In genomic region chr10:116334120-116334519, GRCm38 (mm10) we compare ENCODE assay signal across 22 mouse cellular contexts. TPM values are rescaled to one million over a fixed set of nuclear protein-coding genes. Genes with fewer than 3 reads are reported as not detected.
DNase-seq lines count a peak whose midpoint lies in the region; ATAC-seq lines count a peak whose summit lies in the region.
"Had no signal": no experiment of that assay in that cellular context is flagged by ENCODE, and none has a peak within 500 bp of the region (broad histone marks: within the 10 kb centered on the region; RNA-seq: fewer than 3 reads in every experiment).

No protein-coding gene starts in this region.

- no peaks in the 10 kb centered on the region; the same call in 1 of the 2 replicates for H3K4me1 ChIP-seq in heart, embryonic 11.5 days (ENCODE audit: control insufficient read depth, insufficient read depth, low read length)
- peaks cover 6% of the 10 kb centered on the region for H3K4me1 ChIP-seq in kidney, embryonic 15.5 days
- 0 out of 2 replicates have a peak, but pooled peaks cover 2% of the 10 kb centered on the region for H3K4me1 ChIP-seq in midbrain, embryonic 11.5 days (ENCODE audit: control insufficient read depth, insufficient read depth, low read length)
- H3K4me1 ChIP-seq in midbrain, embryonic 10.5 days: peaks cover 17% of the 10 kb centered on the region
- H3K4me1 ChIP-seq: hindbrain, embryonic 12.5 days had no signal

- ATAC-seq in heart, embryonic 11.5 days (replicated peaks; ENCODE audit: insufficient number of reproducible peaks, low FRiP score, low TSS enrichment): no peak
- peak; percentile 40 for ATAC-seq in kidney, embryonic 15.5 days (replicated peaks; ENCODE audit: low FRiP score)
- ATAC-seq in midbrain, embryonic 11.5 days (ENCODE audit: low FRiP score): no peak
- ATAC-seq: activated CD4-positive, CD25-positive, alpha-beta regulatory T cell, adult 4 months; forebrain, embryonic 14.5 days; forebrain, postnatal 0 days had no signal

- H3K27ac ChIP-seq in heart, embryonic 11.5 days (ENCODE audit: low read depth, low read length): no peak overlapping the region
- no peak overlapping the region for H3K27ac ChIP-seq in kidney, embryonic 15.5 days
- H3K27ac ChIP-seq in midbrain, embryonic 11.5 days (ENCODE audit: low read depth, low read length): no peak overlapping the region
- H3K27ac ChIP-seq in midbrain, embryonic 10.5 days (replicated peaks): no peak overlapping the region
- H3K27ac ChIP-seq: gastrocnemius, adult 2 months; heart, embryonic 13.5 days; hindbrain, embryonic 12.5 days had no signal

- H3K4me2 ChIP-seq in heart, embryonic 11.5 days: no peak overlapping the region
- no peak overlapping the region for H3K4me2 ChIP-seq in kidney, embryonic 15.5 days
- H3K4me2 ChIP-seq in midbrain, embryonic 11.5 days: no peak overlapping the region
- H3K4me2 ChIP-seq: heart, embryonic 13.5 days; hindbrain, embryonic 12.5 days had no signal

- H3K36me3 ChIP-seq in heart, embryonic 11.5 days (ENCODE audit: control insufficient read depth, insufficient read depth, low read length): no peaks in the 10 kb centered on the region
- H3K36me3 ChIP-seq in kidney, embryonic 15.5 days: no peaks in the 10 kb centered on the region
- no peaks in the 10 kb centered on the region for H3K36me3 ChIP-seq in midbrain, embryonic 11.5 days (ENCODE audit: control insufficient read depth, insufficient read depth, low read length)
- H3K36me3 ChIP-seq in midbrain, embryonic 10.5 days: no peaks in the 10 kb centered on the region
- H3K36me3 ChIP-seq: hindbrain, embryonic 12.5 days had no signal

- no peak overlapping the region for H3K4me3 ChIP-seq in heart, embryonic 11.5 days (ENCODE audit: low read depth, low read length)
- no peak overlapping the region for H3K4me3 ChIP-seq in kidney, embryonic 15.5 days (replicated peaks)
- H3K4me3 ChIP-seq in midbrain, embryonic 11.5 days (ENCODE audit: low read depth, low read length): no peak overlapping the region
- H3K4me3 ChIP-seq in midbrain, embryonic 10.5 days: no peak overlapping the region
- H3K4me3 ChIP-seq: gastrocnemius, adult 2 months; heart, embryonic 13.5 days; hindbrain, embryonic 12.5 days had no signal

- WGBS in heart, embryonic 11.5 days (ENCODE audit: insufficient replicate concordance): 89% methylated on average over 7 of the region's 7 CpGs
- 88% methylated on average over 7 of the region's 7 CpGs for WGBS in kidney, embryonic 15.5 days
- WGBS in midbrain, embryonic 11.5 days: 92% methylated on average over 7 of the region's 7 CpGs
- 92% methylated on average over 7 of the region's 7 CpGs for WGBS in midbrain, embryonic 10.5 days

- H3K27me3 ChIP-seq in heart, embryonic 11.5 days (ENCODE audit: control insufficient read depth, insufficient read depth, low read length): no peaks in the 10 kb centered on the region
- H3K27me3 ChIP-seq in kidney, embryonic 15.5 days: no peaks in the 10 kb centered on the region
- no peaks in the 10 kb centered on the region for H3K27me3 ChIP-seq in midbrain, embryonic 11.5 days (ENCODE audit: control insufficient read depth, insufficient read depth, low read length)
- H3K27me3 ChIP-seq in midbrain, embryonic 10.5 days (ENCODE audit: low read depth, poor library complexity, severe bottlenecking): peaks cover 13% of the 10 kb centered on the region
- H3K27me3 ChIP-seq: heart, embryonic 13.5 days; hindbrain, embryonic 12.5 days had no signal

- DNase-seq in heart, adult 11 months: peak; percentile 53
- DNase-seq in kidney, adult 18-20 months: no peak
- peak; percentile 72 for DNase-seq in midbrain, embryonic 11.5 days (ENCODE audit: low spot score, missing footprints)
- no peak for DNase-seq in midbrain, embryonic 10.5 days (ENCODE audit: low spot score)
- peak; percentile 23 for DNase-seq in brain, adult 2 months (ENCODE audit: low read depth, low spot score)
- DNase-seq: adrenal gland, adult 8-10 months; adrenal gland, postnatal 25 days; cerebellum, adult 18-20 months; cerebellum, adult 9-10 months; cerebellum, postnatal 14 days; forebrain, postnatal 0 days; gastrocnemius, adult 2 months; gastrocnemius, postnatal 14 days; heart, adult 18-20 months; heart, postnatal 14 days; heart, postnatal 4 days had no signal

- no peak overlapping the region for H3K9ac ChIP-seq in heart, embryonic 11.5 days (ENCODE audit: low read depth, low read length)
- H3K9ac ChIP-seq in kidney, embryonic 15.5 days: no peak overlapping the region
- H3K9ac ChIP-seq in midbrain, embryonic 11.5 days (ENCODE audit: low read length): no peak overlapping the region
- H3K9ac ChIP-seq: forebrain, postnatal 0 days; heart, embryonic 13.5 days; hindbrain, embryonic 12.5 days had no signal

- no peaks in the 10 kb centered on the region for H3K9me3 ChIP-seq in heart, embryonic 11.5 days (replicated peaks; ENCODE audit: control insufficient read depth, low read length)
- no peaks in the 10 kb centered on the region for H3K9me3 ChIP-seq in kidney, embryonic 15.5 days (replicated peaks)
- H3K9me3 ChIP-seq in midbrain, embryonic 11.5 days (ENCODE audit: control insufficient read depth, low read length): no peaks in the 10 kb centered on the region
- no peaks in the 10 kb centered on the region for H3K9me3 ChIP-seq in midbrain, embryonic 10.5 days (replicated peaks)
- H3K9me3 ChIP-seq: heart, embryonic 13.5 days; hindbrain, embryonic 12.5 days had no signal

RNA-seq across cellular contexts. Expression of gene Ptprb, which starts 58.8 kb away (rescaled TPM):
- polyA plus RNA-seq in heart, embryonic 11.5 days (2014; fragmentation: Nextera tagmentation; extraction: Ambion mirVana): 8.3 and 9.1 TPM in 2 replicates
- polyA plus RNA-seq in kidney, embryonic 15.5 days (2015; fragmentation: Nextera tagmentation; extraction: Ambion mirVana): 7.2 and 7.4 TPM in 2 replicates
- 2.9 and 3.1 TPM in 2 replicates for polyA plus RNA-seq in midbrain, embryonic 11.5 days (2014; fragmentation: Nextera tagmentation; extraction: Ambion mirVana)
- 2.0 and 2.8 TPM in 2 replicates for polyA plus RNA-seq in midbrain, embryonic 10.5 days (2016; fragmentation: Nextera tagmentation; extraction: Ambion mirVana)

Comparison
In these comparisons a context has a peak if more than half of its experiments do, and no peak if none do; other contexts are left out.
1. DNase-seq: peak in heart, adult 11 months (single experiment), midbrain, embryonic 11.5 days (single experiment) and brain, adult 2 months (single experiment); none in kidney, adult 18-20 months (single experiment) and midbrain, embryonic 10.5 days (single experiment).